Mouse (Mus musculus) liver, embryonic 14.5 days (tissue): Measurements from ENCODE around the gene Gfral.

Experiments
- CTCF ChIP-seq: IDR thresholded peaks from 2 replicates; pipeline ENCODE4 v1.5.1; 2016; ENCODE audit warnings: antibody characterized with exemption, low read depth, control low read depth
- EP300 ChIP-seq: IDR thresholded peaks from 2 replicates; pipeline ENCODE4 v1.6.1; 2016; ENCODE audit warnings: antibody characterized with exemption, low read depth

DNA sequence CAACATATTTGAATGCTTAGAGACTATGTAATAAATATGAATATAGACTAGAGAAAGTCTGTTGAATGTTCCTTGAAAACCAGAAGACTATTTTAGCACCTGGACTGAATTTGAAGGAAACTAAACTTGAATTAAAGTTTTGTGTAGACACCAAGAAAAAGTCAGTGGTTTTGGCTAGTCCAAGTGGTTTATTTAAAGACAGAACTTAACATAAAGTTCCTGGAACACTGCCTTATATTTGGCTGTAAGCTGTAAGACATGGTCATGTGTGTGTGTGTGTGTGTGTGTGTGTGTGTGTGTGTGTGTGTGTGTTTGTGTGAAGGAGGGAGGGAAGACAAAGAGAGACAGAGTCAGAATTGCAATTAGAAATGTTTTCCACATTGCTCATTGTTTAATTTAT, 34.2 kb downstream of the Gfral start:
- no peak for TF ChIP-seq CTCF
- TF ChIP-seq EP300: no peak
